Mouse (Mus musculus) limb, embryonic 11.5 days (tissue): ENCODE data around the gene 1700069L16Rik. TPM values are rescaled to one million over a fixed set of nuclear protein-coding genes. Genes with fewer than 3 reads are reported as not detected.

Experiments
- ATAC-seq: fragments of 200-750 bp; cut with Nextera tagmentation; 2 replicates; pipeline ENCODE4 v1.8.0; 2017; ENCODE audit warnings: low read depth; ENCODE audit not compliant: insufficient number of reproducible peaks, low FRiP score, low TSS enrichment
- DNase-seq: peaks from one replicate; pipeline ENCODE4 v3.0.0-alpha.2; 2015; ENCODE audit warnings: low spot score
- H3K27ac ChIP-seq: fragments of 300-500 bp; sonication (generic); replicated peaks from 2 replicates; pipeline ENCODE4 v1.5.1; 2014; ENCODE audit warnings: low read depth, mild to moderate bottlenecking, low read length
- H3K27me3 ChIP-seq: fragments of 300-500 bp; sonication (generic); 2 replicates; pipeline ENCODE4 v1.6.1; 2014; ENCODE audit warnings: mild to moderate bottlenecking, low read length, mixed read lengths; ENCODE audit not compliant: control insufficient read depth, insufficient read depth
- H3K36me3 ChIP-seq: fragments of 300-500 bp; sonication (generic); 2 replicates; pipeline ENCODE4 v1.6.1; 2014; ENCODE audit warnings: mild to moderate bottlenecking, low read length, moderate library complexity, mixed read lengths; ENCODE audit not compliant: control insufficient read depth, insufficient read depth
- H3K4me1 ChIP-seq: fragments of 300-500 bp; sonication (generic); 2 replicates; pipeline ENCODE4 v1.6.1; 2014; ENCODE audit warnings: low read length, mixed read lengths; ENCODE audit not compliant: control insufficient read depth, insufficient read depth
- H3K4me2 ChIP-seq: fragments of 300-500 bp; sonication (generic); 2 replicates; pipeline ENCODE4 v1.6.1; 2014; ENCODE audit warnings: low read depth, mild to moderate bottlenecking, moderate library complexity; ENCODE audit not compliant: severe bottlenecking
- H3K4me3 ChIP-seq: fragments of 300-500 bp; sonication (generic); 2 replicates; pipeline ENCODE4 v1.5.1; 2014; ENCODE audit warnings: low read depth, low read length
- H3K9ac ChIP-seq: fragments of 300-500 bp; sonication (generic); 2 replicates; pipeline ENCODE4 v1.6.1; 2014; ENCODE audit warnings: mild to moderate bottlenecking, low read length
- H3K9me3 ChIP-seq: fragments of 300-500 bp; sonication (generic); 2 replicates; pipeline ENCODE4 v1.6.1; 2016; ENCODE audit warnings: low read length; ENCODE audit not compliant: control insufficient read depth
- WGBS: fragments of 180-500 bp; shearing (Covaris S2); extraction: QIAGEN DNeasy Blood & Tissue Kit; methylation state at CpG from one replicate; pipeline ENCODE4 v1.1.7; 2014; 5-methylcytosine and 5-hydroxymethylcytosine counted together
- polyA plus RNA-seq: library from polyadenylated mRNA; unstranded; fragments of >200 nt; fragmentation: Nextera tagmentation; extraction: Ambion mirVana; gene quantifications from 2 replicates; pipeline ENCODE4 v1.2.1, GENCODE M21; 2014

Gene 1700069L16Rik
- polyA plus RNA-seq, 1 experiment from 2014 or later, result not detected

- Histone ChIP-seq H3K4me2 (no peak overlapping the region), H3K36me3 (peaks cover 31% of the 10 kb centered on the region), H3K9me3 (no peaks in the 10 kb centered on the region), H3K4me3 (no peak overlapping the region), H3K27me3 (no peaks in the 10 kb centered on the region), H3K27ac (no peak overlapping the region), H3K4me1 (no peaks in the 10 kb centered on the region), H3K9ac (no peak overlapping the region)
- 88% methylated on average over 7 of the region's 7 CpGs for WGBS
- ATAC-seq, result no peak
- no peak for DNase-seq
Observed at GRCm38 (mm10) chr5:113764426-113764825, 39.9 kb upstream of the 1700069L16Rik start.

- no peak for ATAC-seq
- Histone ChIP-seq H3K27ac (no peak overlapping the region), H3K4me3 (no peak overlapping the region), H3K9me3 (no peaks in the 10 kb centered on the region), H3K4me1 (no peaks in the 10 kb centered on the region), H3K9ac (no peak overlapping the region), H3K27me3 (no peaks in the 10 kb centered on the region), H3K4me2 (no peak overlapping the region), H3K36me3 (peaks cover 38% of the 10 kb centered on the region)
- 92% methylated on average over 2 of the region's 2 CpGs for WGBS
- DNase-seq, result no peak
Observed at GRCm38 (mm10) chr5:113761585-113761984, 37.0 kb upstream of the 1700069L16Rik start.

DNA sequence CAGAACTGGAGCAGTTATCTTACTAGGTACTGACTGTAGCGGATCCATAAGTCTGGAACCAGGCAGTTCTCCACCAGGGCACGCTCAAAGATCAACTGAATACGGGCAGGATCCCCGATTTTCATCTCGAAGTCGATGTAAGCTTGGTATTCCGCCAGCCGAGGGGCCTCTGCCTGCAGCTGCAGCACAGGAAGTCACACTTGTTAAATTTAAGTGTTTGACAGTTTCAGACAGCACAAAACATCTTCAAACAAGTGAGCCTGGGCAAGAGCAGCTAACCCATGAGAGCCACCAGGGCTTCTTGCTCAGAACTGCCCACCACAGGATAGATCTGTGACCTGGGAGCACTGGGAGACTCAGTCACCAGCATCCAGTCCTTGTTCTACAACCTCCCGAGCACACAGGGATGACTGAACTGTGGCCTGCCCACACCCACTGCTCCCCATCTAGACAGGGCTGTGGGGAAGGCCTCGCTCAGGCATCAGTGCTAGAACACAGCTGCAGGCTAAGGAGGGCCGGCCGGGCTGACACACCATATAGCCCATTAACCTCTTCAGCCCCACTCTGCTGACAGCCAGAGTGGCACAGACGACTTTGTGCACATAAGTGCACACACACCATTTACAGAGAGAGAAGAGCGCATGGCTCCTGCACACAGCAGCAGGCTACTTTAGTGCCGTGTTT, 30.9 kb upstream of the 1700069L16Rik start:
- Histone ChIP-seq H3K36me3 (peaks cover 57% of the 10 kb centered on the region), H3K4me2 (no peak overlapping the region), H3K9ac (no peak overlapping the region), H3K9me3 (no peaks in the 10 kb centered on the region), H3K27ac (no peak overlapping the region), H3K4me3 (no peak overlapping the region), H3K27me3 (no peaks in the 10 kb centered on the region), H3K4me1 (no peaks in the 10 kb centered on the region)
- 89% methylated on average over 15 of the region's 15 CpGs for WGBS
- DNase-seq, result no peak
- no peak for ATAC-seq

DNA sequence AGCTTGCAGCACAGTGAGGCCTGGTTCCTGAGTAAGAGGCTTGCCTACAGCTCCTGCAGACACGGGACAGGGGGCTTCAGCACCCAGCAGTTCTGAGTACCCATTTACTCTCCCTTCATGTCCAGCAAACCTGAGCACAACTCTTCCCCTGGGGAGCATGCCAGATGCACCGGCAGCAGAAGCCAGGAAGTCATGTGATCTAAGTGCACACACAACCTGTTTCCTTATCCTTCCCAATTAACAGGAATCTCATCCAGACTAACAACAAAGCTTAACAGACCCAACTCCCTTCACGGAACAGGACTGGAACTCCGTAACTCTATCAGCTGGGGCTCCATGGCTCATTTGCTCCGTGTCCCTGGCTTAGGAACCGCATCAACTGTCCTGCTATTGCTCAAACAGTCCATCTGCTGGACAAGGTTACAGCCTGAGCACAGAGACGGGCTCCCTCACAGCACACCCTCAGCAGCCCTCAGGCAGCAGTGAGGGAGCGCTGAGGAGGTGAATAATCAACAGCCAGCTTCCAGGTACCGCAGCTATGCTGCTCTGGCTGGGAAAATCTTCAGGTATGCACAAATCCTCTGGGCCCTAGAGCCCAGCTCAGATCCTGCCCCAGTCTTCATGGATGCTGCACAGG, 27.1 kb upstream of the 1700069L16Rik start:
- H3K4me3 ChIP-seq, result no peak overlapping the region
- DNase-seq, result no peak
- H3K9me3 ChIP-seq, result no peaks in the 10 kb centered on the region
- H3K9ac ChIP-seq, result no peak overlapping the region
- ATAC-seq, result no peak
- H3K27me3 ChIP-seq, result no peaks in the 10 kb centered on the region
- H3K27ac ChIP-seq, result no peak overlapping the region
- whole genome bisulfite sequencing, result 90% methylated on average over 9 of the region's 9 CpGs
- H3K4me2 ChIP-seq, result no peak overlapping the region
- peaks cover 63% of the 10 kb centered on the region for H3K36me3 ChIP-seq
- H3K4me1 ChIP-seq, result no peaks in the 10 kb centered on the region

DNA sequence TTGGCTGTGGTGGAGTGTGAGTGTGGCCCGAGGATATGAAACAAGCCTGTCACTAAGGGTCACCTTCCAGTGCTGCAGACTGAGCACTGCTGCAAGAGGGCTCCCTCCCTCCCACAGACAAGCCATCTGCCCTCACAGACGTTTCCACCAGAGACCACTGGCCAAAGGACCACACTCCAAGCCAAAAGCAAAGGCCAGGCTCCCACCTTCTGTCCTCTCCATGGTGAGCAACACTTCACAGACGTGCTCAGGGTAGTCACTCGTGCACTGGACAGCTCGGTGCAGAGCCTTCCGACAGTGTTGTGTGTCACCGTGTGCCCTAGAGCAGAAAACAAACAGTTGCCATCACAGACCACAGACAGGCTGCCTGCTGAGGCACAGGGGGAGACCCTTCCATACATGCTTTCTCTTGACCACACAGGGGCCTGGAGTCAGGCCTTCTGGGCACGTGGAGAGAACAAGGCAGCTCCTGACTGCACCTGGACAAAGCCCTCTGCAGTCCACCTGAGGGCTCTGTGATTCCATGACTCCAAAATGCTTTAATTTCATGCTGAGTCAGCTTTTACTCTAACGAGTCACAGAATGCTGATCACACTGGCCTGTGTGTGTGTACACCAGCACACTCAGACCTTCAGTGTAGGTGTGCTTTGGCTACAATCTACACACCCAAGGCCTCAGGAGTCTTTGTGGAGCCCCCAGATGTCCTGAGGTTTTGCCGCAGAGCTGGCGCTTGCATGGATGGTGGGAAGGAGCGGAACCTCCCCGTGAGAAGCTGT, 24.2 kb upstream of the 1700069L16Rik start:
- H3K4me3 ChIP-seq, result no peak overlapping the region
- no peaks in the 10 kb centered on the region for H3K4me1 ChIP-seq
- WGBS, result 94% methylated on average over 13 of the region's 13 CpGs
- no peaks in the 10 kb centered on the region for H3K9me3 ChIP-seq
- ATAC-seq (no peak), DNase-seq (no peak)
- H3K27ac ChIP-seq, result no peak overlapping the region
- H3K36me3 ChIP-seq, result peaks cover 70% of the 10 kb centered on the region
- no peak overlapping the region for H3K9ac ChIP-seq
- H3K27me3 ChIP-seq, result no peaks in the 10 kb centered on the region
- no peak overlapping the region for H3K4me2 ChIP-seq

DNA sequence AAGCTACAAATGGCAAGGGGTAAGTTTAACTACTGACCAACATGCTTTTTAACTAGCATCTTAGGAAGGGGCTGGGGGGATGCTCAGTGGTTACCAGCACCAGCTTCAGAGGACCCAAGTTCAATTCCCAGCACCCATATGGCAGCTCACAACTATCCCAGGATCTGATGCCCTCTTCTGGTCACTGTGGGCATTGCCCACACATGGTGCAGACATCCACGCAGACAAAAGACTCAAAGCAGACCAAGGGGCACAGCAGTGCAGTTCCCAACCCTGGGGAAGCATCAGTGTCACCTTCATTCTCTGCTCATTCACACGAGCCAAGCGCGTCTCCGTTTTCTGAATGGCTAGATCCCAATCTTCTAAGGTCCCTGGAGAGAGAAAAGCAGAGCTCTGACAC, 23.1 kb upstream of the 1700069L16Rik start:
- Histone ChIP-seq H3K9ac (no peak overlapping the region), H3K36me3 (peaks cover 71% of the 10 kb centered on the region), H3K4me3 (no peak overlapping the region), H3K4me2 (no peak overlapping the region), H3K4me1 (no peaks in the 10 kb centered on the region), H3K9me3 (no peaks in the 10 kb centered on the region), H3K27me3 (no peaks in the 10 kb centered on the region), H3K27ac (no peak overlapping the region)
- ATAC-seq (no peak), DNase-seq (no peak)
- 96% methylated on average over 5 of the region's 5 CpGs for WGBS

- H3K4me2 ChIP-seq, result no peak overlapping the region
Observed at GRCm38 (mm10) chr5:113737607-113738237, 13.2 kb upstream of the 1700069L16Rik start.

GRCm38 (mm10) chr5:113736522-113737164, 12.1 kb upstream of the 1700069L16Rik start:
- H3K36me3 ChIP-seq, result 0 out of 2 replicates have a peak, but pooled peaks cover 4% of the 10 kb centered on the region
- no peaks in the 10 kb centered on the region for H3K27me3 ChIP-seq
- WGBS, result 50% methylated on average over 15 of the region's 15 CpGs
- ATAC-seq, result no peak
- peak overlapping the region; percentile 57 for H3K4me3 ChIP-seq
- H3K9ac ChIP-seq, result peak overlapping the region; percentile 58; the same call in 1 of the 2 replicates
- H3K4me2 ChIP-seq, result peak overlapping the region; percentile 72
- no peak for DNase-seq
- H3K27ac ChIP-seq, result peak overlapping the region; percentile 47; the same call in 1 of the 2 replicates
- no peaks in the 10 kb centered on the region for H3K9me3 ChIP-seq
- H3K4me1 ChIP-seq, result peaks cover 8% of the 10 kb centered on the region

More at GRCm38 (mm10) chr5:113737607-113738237, 13.2 kb upstream of the 1700069L16Rik start:
- Histone ChIP-seq H3K36me3 (peaks cover 9% of the 10 kb centered on the region), H3K27me3 (no peaks in the 10 kb centered on the region), H3K9me3 (no peaks in the 10 kb centered on the region), H3K27ac (no peak overlapping the region), H3K4me3 (no peak overlapping the region), H3K9ac (no peak overlapping the region), H3K4me1 (peaks cover 8% of the 10 kb centered on the region)
- no peak for DNase-seq
- WGBS, result 90% methylated on average over 11 of the region's 11 CpGs
- ATAC-seq, result no peak
